Mouse (Mus musculus): ENCODE results near the gene Cryba4. TPM values are rescaled to one million over a fixed set of nuclear protein-coding genes. Genes with fewer than 3 reads are reported as not detected.

Gene Cryba4
- total and polyA plus RNA-seq, 3 experiments, result not detected

DNA sequence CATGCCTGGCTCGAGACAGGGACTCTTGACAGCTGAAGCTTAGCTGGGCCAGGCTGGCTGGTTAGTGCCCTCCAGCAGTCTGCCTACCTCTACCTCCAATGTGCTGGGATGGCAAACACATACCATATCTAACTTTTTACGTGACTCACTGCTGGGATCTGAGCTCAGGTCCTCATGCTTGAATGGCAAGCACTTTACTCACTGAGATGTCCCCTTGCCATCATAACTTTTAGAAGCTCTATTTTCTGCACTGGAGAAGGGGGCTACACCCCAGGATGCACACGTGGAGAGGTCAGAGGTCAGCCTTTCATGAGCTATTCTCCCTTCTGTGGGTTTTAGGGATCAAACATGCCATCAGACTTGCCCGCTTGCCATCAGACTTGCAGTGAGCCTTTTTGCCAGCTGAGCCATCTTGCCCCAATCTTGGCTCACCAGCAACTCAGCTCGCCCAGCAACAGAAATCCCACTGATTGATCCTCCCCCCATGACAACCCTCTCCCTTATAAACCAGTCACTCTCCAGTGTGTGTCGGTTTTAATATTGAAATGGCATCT, 39.5 kb downstream of the Cryba4 start:
- Histone ChIP-seq H3K4me3 (replicated peaks in 1 of 3; ENCODE audit: low read depth in 2 of 3, low read length in 2 of 3, poor library complexity in 1 of 3) (no peak overlapping the region), H3K27me3 (replicated peaks) (peaks cover 47% of the 10 kb centered on the region), H3K4me1 (ENCODE audit: control insufficient read depth in 1 of 2, insufficient read depth in 2 of 2) (no peaks in the 10 kb centered on the region), H3K4me2 (ENCODE audit: insufficient read depth, low read depth, poor library complexity, severe bottlenecking) (no peak overlapping the region), H3K9me3 (replicated peaks; ENCODE audit: low read length) (peaks cover 10% of the 10 kb centered on the region), H3K36me3 (replicated peaks in 1 of 2; ENCODE audit: control insufficient read depth in 1 of 2, insufficient read depth in 1 of 2, low read length in 1 of 2) (no peaks in the 10 kb centered on the region), H3K27ac (ENCODE audit: insufficient read depth, low read depth) (no peak overlapping the region), H3K79me2 (replicated peaks; ENCODE audit: control insufficient read depth, extremely low read depth, insufficient read depth, poor library complexity, severe bottlenecking) (no peaks in the 10 kb centered on the region), H3K9ac (ENCODE audit: insufficient read depth, low read depth) (no peak overlapping the region)
- in situ Hi-C loops (cut with MboI; ENCODE audit: low pct_ligation_motif_present, low pct_unique_long_range_greater_than_20kb, low sequenced_read_pairs) (loop anchor here (10.0 kb wide), 1 partner anchor 212 kb away; no protein-coding TSS in a partner anchor), dilution Hi-C loops (cut with MboI; ENCODE audit: extremely low pct_ligation_motif_present, extremely low pct_unique_long_range_greater_than_20kb, low sequenced_read_pairs) (no loop called here)
- TF ChIP-seq USF2 (conservative IDR thresholded peaks at IDR 0.05; ENCODE audit: low read depth, low read length), result no peak
- TF ChIP-seq KAT2A (IDR thresholded peaks at IDR 0.05; ENCODE audit: insufficient replicate concordance, low read length), result no peak
- no peak for TF ChIP-seq MYC (IDR thresholded peaks at IDR 0.05; ENCODE audit: low read depth, low read length)
- no peak for TF ChIP-seq MXI1 (IDR thresholded peaks at IDR 0.05; ENCODE audit: low read depth, low read length)
- TF ChIP-seq ZMIZ1 (IDR thresholded peaks at IDR 0.05; ENCODE audit: low read depth, low read length), result no peak
- no peak for TF ChIP-seq TCF12 (IDR thresholded peaks at IDR 0.05; ENCODE audit: low read depth, low read length)
- TF ChIP-seq POLR2A (IDR thresholded peaks at IDR 0.05; ENCODE audit: low read depth, low read length), result no peak
- no peak for TF ChIP-seq USF1 (IDR thresholded peaks at IDR 0.05; ENCODE audit: low read depth, low read length)
- no peak for TF ChIP-seq CHD1 (IDR thresholded peaks at IDR 0.05; ENCODE audit: low read depth, low read length)
- TF ChIP-seq SIN3A (IDR thresholded peaks at IDR 0.05; ENCODE audit: low read length), result no peak
- no peak for TF ChIP-seq POLR2AphosphoS2 (IDR thresholded peaks at IDR 0.05; ENCODE audit: low read depth, low read length)
- no peak for TF ChIP-seq MAZ (IDR thresholded peaks at IDR 0.05; ENCODE audit: low read depth, low read length)
- no peak for TF ChIP-seq CTCF (conservative IDR thresholded peaks at IDR 0.05 in 1 of 2, IDR thresholded peaks at IDR 0.05 in 1 of 2; ENCODE audit: low read depth in 2 of 2, low read length in 2 of 2)
- no peak for TF ChIP-seq ELF1 (IDR thresholded peaks at IDR 0.05; ENCODE audit: low read depth, low read length)
- no peak for TF ChIP-seq MAX (IDR thresholded peaks at IDR 0.05; ENCODE audit: low read length)
- no peak for TF ChIP-seq SMC3 (IDR thresholded peaks at IDR 0.05; ENCODE audit: low read depth, low read length)
- no peak for TF ChIP-seq BHLHE40 (IDR thresholded peaks at IDR 0.05; ENCODE audit: low read depth, low read length)
- no peak for TF ChIP-seq CHD2 (IDR thresholded peaks at IDR 0.05; ENCODE audit: low read length)
- TF ChIP-seq JUND (conservative IDR thresholded peaks at IDR 0.05; ENCODE audit: low read depth, low read length), result no peak
- no peak for DNase-seq (ENCODE audit: extremely low read depth)

DNA sequence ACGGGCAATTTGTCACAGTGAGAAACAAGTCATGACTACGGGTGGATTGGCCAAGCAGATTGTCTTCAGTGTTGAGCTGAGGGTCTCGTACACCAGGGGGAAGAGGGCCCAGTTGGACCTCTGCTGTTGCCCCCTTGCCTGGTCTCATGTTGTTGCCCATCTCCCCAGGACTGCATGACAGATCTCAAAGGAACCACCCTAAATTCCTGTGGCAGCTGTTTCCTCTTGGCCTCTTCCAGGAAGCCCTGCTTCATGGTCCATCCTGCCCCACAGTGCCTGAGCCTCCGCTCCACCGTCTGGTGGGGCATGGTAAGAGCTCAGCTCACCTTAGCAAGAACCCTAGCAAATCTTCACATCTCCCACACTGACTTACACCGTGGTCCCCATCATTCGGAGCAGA, 40.4 kb downstream of the Cryba4 start:
- TF ChIP-seq KAT2A (IDR thresholded peaks at IDR 0.05; ENCODE audit: insufficient replicate concordance, low read length), result no peak
- no peak for TF ChIP-seq JUND (conservative IDR thresholded peaks at IDR 0.05; ENCODE audit: low read depth, low read length)
- TF ChIP-seq MAFK (IDR thresholded peaks at IDR 0.05; ENCODE audit: insufficient replicate concordance, low read length), result no peak
- TF ChIP-seq USF2 (conservative IDR thresholded peaks at IDR 0.05; ENCODE audit: low read depth, low read length), result no peak
- TF ChIP-seq TCF12 (IDR thresholded peaks at IDR 0.05; ENCODE audit: low read depth, low read length), result no peak
- TF ChIP-seq MEF2A (IDR thresholded peaks at IDR 0.05; ENCODE audit: borderline replicate concordance, low read depth, low read length), result no peak
- no peak for TF ChIP-seq ZKSCAN1 (IDR thresholded peaks at IDR 0.05; ENCODE audit: borderline replicate concordance, low read depth, low read length)
- TF ChIP-seq CHD2 (IDR thresholded peaks at IDR 0.05; ENCODE audit: low read length), result no peak
- DNase-seq (ENCODE audit: extremely low read depth), result no peak
- in situ Hi-C loops (cut with MboI; ENCODE audit: low pct_ligation_motif_present, low pct_unique_long_range_greater_than_20kb, low sequenced_read_pairs), result loop anchor here (10.0 kb wide), 1 partner anchor 213 kb away; no protein-coding TSS in a partner anchor
- dilution Hi-C loops (cut with MboI; ENCODE audit: extremely low pct_ligation_motif_present, extremely low pct_unique_long_range_greater_than_20kb, low sequenced_read_pairs), result no loop called here
- no peaks in the 10 kb centered on the region for H3K36me3 ChIP-seq (replicated peaks in 1 of 2; ENCODE audit: control insufficient read depth in 1 of 2, insufficient read depth in 1 of 2, low read length in 1 of 2)
- H3K4me2 ChIP-seq (ENCODE audit: insufficient read depth, low read depth, poor library complexity, severe bottlenecking), result no peak overlapping the region
- no peaks in the 10 kb centered on the region for H3K4me1 ChIP-seq (ENCODE audit: control insufficient read depth in 1 of 2, insufficient read depth in 2 of 2)
- no peak overlapping the region for H3K27ac ChIP-seq (ENCODE audit: insufficient read depth, low read depth)
- H3K9me3 ChIP-seq (replicated peaks; ENCODE audit: low read length), result peaks cover 10% of the 10 kb centered on the region
- peaks cover 44% of the 10 kb centered on the region for H3K27me3 ChIP-seq (replicated peaks)
- H3K4me3 ChIP-seq (replicated peaks in 1 of 3; ENCODE audit: low read depth in 2 of 3, low read length in 2 of 3, poor library complexity in 1 of 3), result no peak overlapping the region
- no peak overlapping the region for H3K9ac ChIP-seq (ENCODE audit: insufficient read depth, low read depth)
- no peaks in the 10 kb centered on the region for H3K79me2 ChIP-seq (replicated peaks; ENCODE audit: control insufficient read depth, extremely low read depth, insufficient read depth, poor library complexity, severe bottlenecking)
